Mouse (Mus musculus): ENCODE data around the gene Speer3. TPM values are rescaled to one million over a fixed set of nuclear protein-coding genes. Genes with fewer than 3 reads are reported as not detected.

Speer3 gene
- not detected for polyA plus RNA-seq (2015; fragmentation: Illumina TruSeq; extraction: RNeasy Lipid Tissue Mini Kit (QIAGEN cat#74804); ENCODE audit: low read depth, low replicate concordance)

GRCm38 (mm10) chr5:13791319-13791718 lies at the start of gene Speer3:
Gene Speer3 (plus strand): TSS chr5:13791619.

Other genes with a start within 250 kb of the Speer3 start
- gene Sema3e, start 233.7 kb downstream of the Speer3 start, polyA plus RNA-seq (2015; fragmentation: Illumina TruSeq; extraction: RNeasy Lipid Tissue Mini Kit (QIAGEN cat#74804); ENCODE audit: low read depth, low replicate concordance) = 14.4 TPM

Measured in brain, adult 10 weeks (tissue).